Mouse (Mus musculus): Measurements from ENCODE around the gene Mrpl30.

The Mrpl30 gene

DNA sequence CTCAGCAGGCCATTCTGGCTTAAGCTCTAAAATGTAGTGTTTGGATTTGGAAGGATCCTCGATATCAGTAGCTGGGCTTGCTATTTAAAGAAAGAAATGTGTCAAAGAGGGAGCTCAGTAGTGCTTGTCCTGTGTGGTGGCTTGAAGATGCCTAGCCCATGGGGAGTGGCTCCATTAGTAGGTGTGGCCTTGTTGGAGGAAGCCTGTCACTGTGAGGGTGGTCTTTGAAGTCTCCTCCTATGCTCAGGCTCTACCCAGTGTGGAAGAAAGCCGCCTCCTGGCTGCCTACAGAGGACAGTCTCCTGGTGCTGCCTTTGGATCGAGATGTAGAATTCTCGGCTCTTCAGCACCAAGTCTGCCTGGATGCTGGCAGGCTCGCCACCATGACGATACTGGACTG, 10.0 kb downstream of the Mrpl30 start:
- no peak for DNase-seq (ENCODE audit: low spot score in 2 of 2)

DNA sequence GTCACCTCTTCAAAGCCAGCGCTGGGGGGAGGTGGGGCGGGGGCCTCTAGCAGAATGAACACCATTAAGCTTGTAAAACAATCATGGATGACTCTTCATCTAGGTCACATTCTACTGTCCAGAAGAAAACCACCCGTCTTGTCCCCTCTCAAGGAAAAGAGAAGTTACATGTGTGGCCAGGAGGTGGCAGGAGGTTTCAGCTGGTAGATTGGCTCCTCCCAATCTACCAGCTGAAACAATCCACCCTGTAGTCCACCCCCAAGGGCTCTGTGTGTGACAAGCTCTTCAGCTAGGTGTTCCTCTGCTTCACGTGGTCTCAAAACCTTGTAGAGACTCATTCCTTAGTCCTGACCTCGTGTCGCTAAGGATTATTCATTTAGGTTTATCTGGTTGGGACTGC, 12.9 kb downstream of the Mrpl30 start:
- no peak for DNase-seq (ENCODE audit: low spot score in 2 of 2)

DNA sequence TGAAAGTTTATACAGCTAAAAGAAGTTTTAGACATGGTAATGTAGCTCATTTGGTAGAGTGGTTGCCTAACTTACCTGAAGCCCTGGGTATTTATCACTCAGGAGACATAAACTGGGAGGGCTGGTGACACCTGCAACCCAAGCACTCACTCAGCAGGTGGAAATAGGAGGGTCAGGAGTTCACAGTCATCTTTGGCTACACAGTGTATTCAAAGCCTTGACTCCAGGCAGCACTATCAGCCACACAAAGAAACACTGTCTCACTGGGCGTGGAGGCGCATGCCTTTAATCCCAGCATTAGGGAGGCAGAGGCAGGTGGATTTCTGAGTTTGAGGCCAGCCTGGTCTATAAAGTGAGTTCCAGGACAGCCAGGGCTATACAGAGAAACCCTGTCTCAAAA, 22.5 kb downstream of the Mrpl30 start:
- DNase-seq (ENCODE audit: low spot score in 2 of 2) = no peak

DNA sequence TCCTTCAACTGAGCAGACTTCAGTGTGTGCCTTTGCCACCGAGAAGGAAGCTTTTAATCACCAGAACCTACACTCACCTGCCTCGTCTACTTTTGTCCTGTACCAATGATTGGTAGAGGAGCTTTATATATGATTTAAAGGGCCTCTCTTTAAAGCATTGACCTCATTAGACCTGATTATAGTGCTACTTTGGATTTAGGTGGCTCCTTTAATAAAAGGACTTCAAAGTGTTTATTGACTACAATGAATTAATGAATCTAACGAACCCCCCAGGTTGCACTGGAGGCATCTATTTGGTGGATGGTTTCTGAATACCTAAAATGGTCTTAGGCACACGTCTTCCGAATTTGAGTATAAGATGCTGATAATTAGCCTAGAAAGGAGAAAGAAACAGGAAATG, 26.1 kb downstream of the Mrpl30 start, which contains the start of gene Lyg2:
Lyg2 (minus strand) TSS at position 101 of the 400 bp plus-strand sequence.
- no peak for DNase-seq (ENCODE audit: low spot score in 2 of 2)

DNA sequence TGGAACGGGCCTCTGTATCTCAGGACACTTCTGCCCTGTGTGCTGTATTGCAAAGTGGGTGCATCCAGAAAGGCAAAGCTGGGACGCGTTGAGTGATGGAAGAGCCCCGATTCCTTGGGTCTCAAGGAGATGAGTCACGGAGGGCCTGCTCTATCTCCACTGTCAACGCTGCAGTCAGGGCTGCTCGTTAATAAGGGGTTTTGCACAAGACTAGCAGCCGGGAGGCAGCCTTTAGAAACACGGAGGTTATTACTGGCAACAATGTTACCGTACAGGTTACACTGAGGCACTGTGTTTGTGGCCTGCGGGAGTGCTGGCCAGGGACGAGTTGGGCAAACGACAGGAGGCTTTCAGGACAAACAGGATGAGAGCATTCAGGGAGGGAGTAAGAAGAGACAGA, 27.4 kb downstream of the Mrpl30 start:
- no peak for DNase-seq (ENCODE audit: low spot score in 2 of 2)

DNA sequence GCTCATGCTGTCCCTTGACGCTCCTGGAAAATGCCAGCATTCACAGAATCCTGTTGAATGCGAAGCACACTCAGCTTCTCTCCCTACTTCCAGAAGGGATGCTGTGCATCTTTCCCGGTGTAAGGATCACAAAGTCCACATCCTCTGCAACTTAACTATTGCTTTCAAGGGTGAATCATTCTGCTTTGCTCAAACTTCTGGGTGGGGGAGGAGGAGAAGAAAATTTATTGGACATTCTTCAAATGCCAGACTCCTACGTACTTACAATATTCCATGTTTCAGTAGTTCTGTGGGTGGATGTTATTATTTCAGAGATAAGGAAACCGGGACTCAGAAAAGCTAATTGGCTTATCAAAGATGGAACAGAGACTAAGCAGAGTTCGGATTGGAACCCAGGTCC, 27.8 kb downstream of the Mrpl30 start:
- no peak for DNase-seq (ENCODE audit: low spot score in 2 of 2)

DNA sequence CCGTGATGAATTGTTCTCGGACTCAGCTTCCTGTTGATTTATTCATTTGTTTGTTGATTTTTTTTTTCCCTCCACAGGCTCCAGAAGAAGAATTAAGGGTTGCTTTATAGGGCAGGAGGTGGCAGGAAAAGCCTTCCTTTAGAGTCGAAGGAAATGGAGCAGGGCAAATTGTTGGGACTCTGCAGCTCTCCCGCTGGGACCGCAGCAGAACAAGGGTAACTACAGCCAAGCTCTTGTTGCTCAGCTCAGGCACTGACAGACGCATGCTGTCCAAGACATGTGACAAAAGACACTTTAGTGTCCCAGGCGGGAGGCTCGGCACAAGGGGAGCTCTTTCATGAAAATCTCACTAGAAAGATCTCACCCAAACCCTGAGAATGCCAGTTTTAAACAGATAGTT, 32.3 kb downstream of the Mrpl30 start:
- no peak for DNase-seq (ENCODE audit: low spot score in 2 of 2)

DNA sequence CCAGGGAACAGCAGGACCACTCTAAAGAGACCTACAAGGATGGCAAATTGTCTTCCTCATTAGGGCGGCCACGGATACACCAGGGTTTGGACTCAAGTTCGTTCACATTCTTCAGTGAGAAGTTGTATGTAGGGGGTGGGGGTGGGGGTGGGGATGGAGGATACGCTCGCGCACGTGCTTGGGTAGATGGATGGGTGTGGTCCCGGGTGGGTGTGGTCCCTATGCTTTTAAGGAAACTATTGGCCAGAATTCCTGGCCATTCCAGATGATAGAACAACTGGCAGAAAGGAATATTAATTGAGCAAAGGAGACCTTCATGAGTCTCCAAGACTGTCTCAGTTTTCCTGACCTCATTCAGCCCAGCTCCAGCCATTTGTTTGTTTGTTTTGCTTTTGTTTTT, 35.7 kb downstream of the Mrpl30 start:
- DNase-seq (ENCODE audit: low spot score in 2 of 2) = no peak

DNA sequence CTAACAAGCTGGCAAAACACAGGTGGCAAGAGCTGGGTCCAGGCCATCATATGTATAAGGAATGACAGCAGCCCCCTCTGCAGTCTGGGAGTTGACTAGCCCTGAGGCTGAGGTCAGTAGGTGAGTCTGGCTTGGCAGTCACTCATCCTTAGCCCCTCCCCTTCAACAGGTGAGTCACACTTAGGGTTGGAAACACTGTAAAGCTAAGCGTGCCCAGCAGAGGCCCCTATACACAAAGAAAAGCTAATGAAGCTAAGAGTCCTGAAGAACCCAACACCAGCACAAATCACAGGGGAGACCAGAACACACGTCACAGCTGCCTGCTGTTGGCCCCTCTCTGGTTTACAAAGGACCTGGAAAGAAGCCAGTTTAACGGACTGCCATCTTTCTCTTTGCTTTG, 41.5 kb downstream of the Mrpl30 start:
- DNase-seq (ENCODE audit: low spot score in 2 of 2) = no peak
